Mouse (Mus musculus): ENCODE results near the gene A930018P22Rik. TPM values are rescaled to one million over a fixed set of nuclear protein-coding genes. Genes with fewer than 3 reads are reported as not detected.
A peak's percentile ranks its signal among the peaks of the same experiment; 100 is the strongest.

A930018P22Rik gene
- total RNA-seq, 2 experiments from 2014 or later, result not detected

GRCm38 (mm10) chr2:104153345-104153744 lies 30.8 kb downstream of the A930018P22Rik start:
- peak; percentile 74 for DNase-seq

GRCm38 (mm10) chr2:104153876-104154275 lies 31.3 kb downstream of the A930018P22Rik start:
- intact Hi-C loops (cut with DNase I), result no loop called here
- DNase-seq, result no peak

More at GRCm38 (mm10) chr2:104153345-104153744, 30.8 kb downstream of the A930018P22Rik start:
- intact Hi-C loops (cut with DNase I), result no loop called here

GRCm38 (mm10) chr2:104157831-104158230 lies 35.3 kb downstream of the A930018P22Rik start:
- intact Hi-C loops (cut with DNase I), result no loop called here

GRCm38 (mm10) chr2:104163418-104163817 lies 40.8 kb downstream of the A930018P22Rik start:
- intact Hi-C loops (cut with DNase I), result no loop called here
- no peak for DNase-seq

More at GRCm38 (mm10) chr2:104157831-104158230, 35.3 kb downstream of the A930018P22Rik start:
- no peak for DNase-seq

GRCm38 (mm10) chr2:104163978-104164487 lies 41.5 kb downstream of the A930018P22Rik start:
- DNase-seq, result no peak

GRCm38 (mm10) chr2:104165631-104166030 lies 43.1 kb downstream of the A930018P22Rik start:
- intact Hi-C loops (cut with DNase I), result no loop called here
- no peak for DNase-seq

More at GRCm38 (mm10) chr2:104163978-104164487, 41.5 kb downstream of the A930018P22Rik start:
- intact Hi-C loops (cut with DNase I), result no loop called here

- no peak for DNase-seq
- intact Hi-C loops (cut with DNase I), result no loop called here
Measured at GRCm38 (mm10) chr2:104167765-104168164, 45.2 kb downstream of the A930018P22Rik start.

- DNase-seq, result no peak
- intact Hi-C loops (cut with DNase I), result no loop called here
Measured at GRCm38 (mm10) chr2:104168186-104168896, 45.8 kb downstream of the A930018P22Rik start.

- DNase-seq, result no peak
Measured at GRCm38 (mm10) chr2:104172695-104173348, 50.3 kb downstream of the A930018P22Rik start.

GRCm38 (mm10) chr2:104173431-104173830 lies 50.9 kb downstream of the A930018P22Rik start:
- no peak for DNase-seq
- intact Hi-C loops (cut with DNase I), result no loop called here

More at GRCm38 (mm10) chr2:104172695-104173348, 50.3 kb downstream of the A930018P22Rik start:
- intact Hi-C loops (cut with DNase I), result no loop called here

Other genes starting within 250 kb of the A930018P22Rik start
- 10 to 100 TPM; 20.4 to 21.0 TPM for gene Lmo2, start 164.8 kb upstream of the A930018P22Rik start, total RNA-seq (2021)
- 10 to 100 TPM; 46.9 to 47.2 TPM for gene Fbxo3, start 95.0 kb upstream of the A930018P22Rik start, total RNA-seq (2021)
- not detected for gene 4931422A03Rik, start 94.4 kb upstream of the A930018P22Rik start, total RNA-seq (2021)
- gene Gm10912, start 56.9 kb upstream of the A930018P22Rik start, total RNA-seq (2021), result under 1 TPM in 1 of 2 experiments, not detected in 1; 0.22 TPM
- not detected for gene Gm10799, start 54.2 kb upstream of the A930018P22Rik start, total RNA-seq (2021)
- under 1 TPM in 1 of 2 experiments, not detected in 1; 0.94 TPM for gene Cd59b, start 52.9 kb upstream of the A930018P22Rik start, total RNA-seq (2021)
- 1 to 10 TPM; 1.6 to 2.5 TPM for gene Cd59a, start 27.0 kb upstream of the A930018P22Rik start, total RNA-seq (2021)

Measured in left cerebral cortex, postnatal 4 days (tissue).